Mouse (Mus musculus) olfactory bulb, adult 2 months (tissue): ENCODE results near the gene Pla2g12b.

Experiments
- CTCF ChIP-seq: fragments of 200-500 bp; IDR thresholded peaks from 2 replicates; pipeline ENCODE4 v1.5.1; 2012; ENCODE audit warnings: low read depth, mild to moderate bottlenecking, low read length, moderate library complexity; ENCODE audit not compliant: insufficient read depth
- POLR2A ChIP-seq: fragments of 200-500 bp; IDR thresholded peaks from 2 replicates; pipeline ENCODE4 v1.6.1; 2012; ENCODE audit warnings: mild to moderate bottlenecking, low read depth, low read length, moderate library complexity; ENCODE audit not compliant: insufficient read depth

GRCm38 (mm10) chr10:59413711-59414110 lies 10.3 kb downstream of the Pla2g12b start:
- no peak for TF ChIP-seq CTCF
- TF ChIP-seq POLR2A = no peak
